Mouse (Mus musculus): ENCODE data around the gene Sdr39u1. TPM values are rescaled to one million over a fixed set of nuclear protein-coding genes. Genes with fewer than 3 reads are reported as not detected.

Gene Sdr39u1
- total RNA-seq, 1 experiment, result 8.2 TPM

GRCm38 (mm10) chr14:55883663-55884062 lies 16.4 kb downstream of the Sdr39u1 start:
- no peak overlapping the region for H3K27ac ChIP-seq (ENCODE audit: insufficient read depth, low read depth, low read length, poor library complexity, severe bottlenecking)
- in situ Hi-C loops (cut with MboI; ENCODE audit: low sequenced_read_pairs in 2 of 2, unreplicated experiment in 2 of 2), result no loop called here
- no peak for TF ChIP-seq CHD2 (IDR thresholded peaks at IDR 0.05; ENCODE audit: low read depth, low read length)
- TF ChIP-seq ZC3H11A (IDR thresholded peaks at IDR 0.05; ENCODE audit: borderline replicate concordance, low read depth, low read length), result no peak
- TF ChIP-seq HCFC1 (IDR thresholded peaks at IDR 0.05; ENCODE audit: borderline replicate concordance, insufficient read depth, low read length), result no peak
- no peak for TF ChIP-seq MAFK (IDR thresholded peaks at IDR 0.05; ENCODE audit: insufficient read depth, low read depth, low read length)
- no peak for TF ChIP-seq ZNF384 (IDR thresholded peaks at IDR 0.05; ENCODE audit: low read depth, low read length)
- H3K9ac ChIP-seq (ENCODE audit: insufficient read depth, low read depth, low read length, poor library complexity, severe bottlenecking), result no peak overlapping the region
- H3K36me3 ChIP-seq (ENCODE audit: control insufficient read depth, insufficient read depth, low read length, poor library complexity, severe bottlenecking), result peaks cover 14% of the 10 kb centered on the region; the same call in 1 of the 2 replicates
- no peak overlapping the region for H3K4me3 ChIP-seq (ENCODE audit: insufficient read depth in 1 of 2, low read depth in 1 of 2, low read length in 2 of 2, poor library complexity in 1 of 2, severe bottlenecking in 1 of 2)
- DNase-seq (ENCODE audit: low read depth, low spot score), result no peak
- peaks cover 3 to 38% of the 10 kb centered on the region in 2 experiments; a peak in 2 of 4 replicates for H3K4me1 ChIP-seq (ENCODE audit: control insufficient read depth in 2 of 2, insufficient read depth in 2 of 2, low read length in 2 of 2, poor library complexity in 1 of 2)
- H3K9me3 ChIP-seq (ENCODE audit: control insufficient read depth, insufficient read depth, low read depth, low read length), result no peaks in the 10 kb centered on the region

DNA sequence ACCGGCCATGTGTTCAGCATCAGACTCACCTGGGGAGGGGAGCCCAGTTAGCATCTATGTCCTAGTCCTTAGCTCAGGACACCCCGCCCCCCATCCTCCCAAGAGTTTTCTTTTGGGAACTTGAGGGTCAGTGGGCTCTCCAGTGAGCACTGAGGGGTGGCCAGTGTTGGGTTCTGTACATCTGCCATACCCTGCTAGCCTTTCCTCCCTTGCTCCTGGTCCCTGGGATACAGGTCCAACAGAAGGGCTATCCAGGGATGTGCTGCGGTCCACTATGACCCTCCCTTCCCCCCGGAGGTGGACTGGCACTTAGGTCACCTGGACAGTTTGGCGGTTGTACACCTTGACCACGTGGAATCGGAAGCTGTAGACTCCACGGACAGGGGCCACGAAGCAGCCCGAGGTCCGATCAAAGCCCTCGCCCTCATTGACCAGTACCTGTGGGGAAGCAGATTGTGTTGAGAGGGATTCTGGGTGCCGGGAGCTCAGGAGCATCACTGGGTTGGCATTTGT lies 16.9 kb downstream of the Sdr39u1 start:
- no peak for DNase-seq (ENCODE audit: low read depth, low spot score)
- Histone ChIP-seq H3K4me1 (ENCODE audit: control insufficient read depth in 2 of 2, insufficient read depth in 2 of 2, low read length in 2 of 2, poor library complexity in 1 of 2) (peaks cover 3 to 40% of the 10 kb centered on the region in 2 experiments; a peak in 2 of 4 replicates), H3K9me3 (ENCODE audit: control insufficient read depth, insufficient read depth, low read depth, low read length) (no peaks in the 10 kb centered on the region), H3K4me3 (ENCODE audit: insufficient read depth in 1 of 2, low read depth in 1 of 2, low read length in 2 of 2, poor library complexity in 1 of 2, severe bottlenecking in 1 of 2) (no peak overlapping the region), H3K9ac (ENCODE audit: insufficient read depth, low read depth, low read length, poor library complexity, severe bottlenecking) (no peak overlapping the region), H3K27ac (ENCODE audit: insufficient read depth, low read depth, low read length, poor library complexity, severe bottlenecking) (no peak overlapping the region), H3K36me3 (ENCODE audit: control insufficient read depth, insufficient read depth, low read length, poor library complexity, severe bottlenecking) (peaks cover 12% of the 10 kb centered on the region; the same call in 1 of the 2 replicates)
- no peak for TF ChIP-seq CHD2 (IDR thresholded peaks at IDR 0.05; ENCODE audit: low read depth, low read length)
- TF ChIP-seq MAFK (IDR thresholded peaks at IDR 0.05; ENCODE audit: insufficient read depth, low read depth, low read length), result no peak
- TF ChIP-seq ZNF384 (IDR thresholded peaks at IDR 0.05; ENCODE audit: low read depth, low read length), result no peak
- TF ChIP-seq HCFC1 (IDR thresholded peaks at IDR 0.05; ENCODE audit: borderline replicate concordance, insufficient read depth, low read length), result no peak
- TF ChIP-seq ZC3H11A (IDR thresholded peaks at IDR 0.05; ENCODE audit: borderline replicate concordance, low read depth, low read length), result no peak
- in situ Hi-C loops (cut with MboI; ENCODE audit: low sequenced_read_pairs in 2 of 2, unreplicated experiment in 2 of 2), result no loop called here

- no peak overlapping the region for H3K4me3 ChIP-seq (ENCODE audit: insufficient read depth in 1 of 2, low read depth in 1 of 2, low read length in 2 of 2, poor library complexity in 1 of 2, severe bottlenecking in 1 of 2)
- no peak for DNase-seq (ENCODE audit: low read depth, low spot score)
- no peak overlapping the region for H3K27ac ChIP-seq (ENCODE audit: insufficient read depth, low read depth, low read length, poor library complexity, severe bottlenecking)
- H3K4me1 ChIP-seq (ENCODE audit: control insufficient read depth in 2 of 2, insufficient read depth in 2 of 2, low read length in 2 of 2, poor library complexity in 1 of 2), result peaks cover 3 to 38% of the 10 kb centered on the region in 2 experiments; a peak in 2 of 4 replicates
- TF ChIP-seq ZC3H11A (IDR thresholded peaks at IDR 0.05; ENCODE audit: borderline replicate concordance, low read depth, low read length), result no peak
- TF ChIP-seq ZNF384 (IDR thresholded peaks at IDR 0.05; ENCODE audit: low read depth, low read length), result no peak
- no peak for TF ChIP-seq MAFK (IDR thresholded peaks at IDR 0.05; ENCODE audit: insufficient read depth, low read depth, low read length)
- TF ChIP-seq CHD2 (IDR thresholded peaks at IDR 0.05; ENCODE audit: low read depth, low read length), result no peak
- no peak for TF ChIP-seq HCFC1 (IDR thresholded peaks at IDR 0.05; ENCODE audit: borderline replicate concordance, insufficient read depth, low read length)
- peaks cover 5% of the 10 kb centered on the region; the same call in 1 of the 2 replicates for H3K36me3 ChIP-seq (ENCODE audit: control insufficient read depth, insufficient read depth, low read length, poor library complexity, severe bottlenecking)
- in situ Hi-C loops (cut with MboI; ENCODE audit: low sequenced_read_pairs in 2 of 2, unreplicated experiment in 2 of 2), result no loop called here
- no peaks in the 10 kb centered on the region for H3K9me3 ChIP-seq (ENCODE audit: control insufficient read depth, insufficient read depth, low read depth, low read length)
- H3K9ac ChIP-seq (ENCODE audit: insufficient read depth, low read depth, low read length, poor library complexity, severe bottlenecking), result no peak overlapping the region
Observed at GRCm38 (mm10) chr14:55882171-55882641, 17.9 kb downstream of the Sdr39u1 start.

GRCm38 (mm10) chr14:55880982-55881381 lies 19.1 kb downstream of the Sdr39u1 start:
- Histone ChIP-seq H3K27ac (ENCODE audit: insufficient read depth, low read depth, low read length, poor library complexity, severe bottlenecking) (no peak overlapping the region), H3K4me3 (ENCODE audit: insufficient read depth in 1 of 2, low read depth in 1 of 2, low read length in 2 of 2, poor library complexity in 1 of 2, severe bottlenecking in 1 of 2) (no peak overlapping the region), H3K4me1 (ENCODE audit: control insufficient read depth in 2 of 2, insufficient read depth in 2 of 2, low read length in 2 of 2, poor library complexity in 1 of 2) (peaks cover 3 to 27% of the 10 kb centered on the region in 2 experiments; a peak in 2 of 4 replicates), H3K9me3 (ENCODE audit: control insufficient read depth, insufficient read depth, low read depth, low read length) (no peaks in the 10 kb centered on the region), H3K9ac (ENCODE audit: insufficient read depth, low read depth, low read length, poor library complexity, severe bottlenecking) (no peak overlapping the region), H3K36me3 (ENCODE audit: control insufficient read depth, insufficient read depth, low read length, poor library complexity, severe bottlenecking) (no peaks in the 10 kb centered on the region)
- in situ Hi-C loops (cut with MboI; ENCODE audit: low sequenced_read_pairs in 2 of 2, unreplicated experiment in 2 of 2), result no loop called here
- no peak for DNase-seq (ENCODE audit: low read depth, low spot score)
- TF ChIP-seq MAFK (IDR thresholded peaks at IDR 0.05; ENCODE audit: insufficient read depth, low read depth, low read length) (no peak), CHD2 (IDR thresholded peaks at IDR 0.05; ENCODE audit: low read depth, low read length) (no peak), ZC3H11A (IDR thresholded peaks at IDR 0.05; ENCODE audit: borderline replicate concordance, low read depth, low read length) (no peak), ZNF384 (IDR thresholded peaks at IDR 0.05; ENCODE audit: low read depth, low read length) (no peak), HCFC1 (IDR thresholded peaks at IDR 0.05; ENCODE audit: borderline replicate concordance, insufficient read depth, low read length) (no peak)
